Mouse (Mus musculus) telencephalon, adult 2 months (tissue): Measurements from ENCODE around the gene Npcd.

Source experiments
- DNase-seq: peaks from one replicate; pipeline ENCODE4 v3.0.0-alpha.2; 2011; ENCODE audit warnings: low read depth, low spot score

Npcd gene

GRCm38 (mm10) chr15:79742706-79743023 lies 91.4 kb downstream of the Npcd start:
- no peak for DNase-seq

- peak; percentile 74 for DNase-seq
Measured at GRCm38 (mm10) chr15:79741921-79742705, 91.9 kb downstream of the Npcd start, which contains the start of gene Sun2. Gene Sun2, minus strand, starts transcription at chr15:79742536.

GRCm38 (mm10) chr15:79741173-79741858 lies 92.7 kb downstream of the Npcd start:
- DNase-seq, result no peak

GRCm38 (mm10) chr15:79740739-79741138 lies 93.3 kb downstream of the Npcd start:
- DNase-seq, result no peak
